Mouse (Mus musculus): ENCODE results near the gene Atp6v1e1. TPM values are rescaled to one million over a fixed set of nuclear protein-coding genes. Genes with fewer than 3 reads are reported as not detected.

The Atp6v1e1 gene
- total RNA-seq (2023): 100 to 1,000 TPM; 205 to 226 TPM

GRCm38 (mm10) chr6:120822307-120822928 lies at the start of gene Atp6v1e1:
Gene Atp6v1e1 (minus strand): TSS chr6:120822793.

GRCm38 (mm10) chr6:120835474-120836374 lies 13.1 kb upstream of the Atp6v1e1 start, which contains the start of gene Bcl2l13:
Gene Bcl2l13 (plus strand): TSS chr6:120836212.

DNA sequence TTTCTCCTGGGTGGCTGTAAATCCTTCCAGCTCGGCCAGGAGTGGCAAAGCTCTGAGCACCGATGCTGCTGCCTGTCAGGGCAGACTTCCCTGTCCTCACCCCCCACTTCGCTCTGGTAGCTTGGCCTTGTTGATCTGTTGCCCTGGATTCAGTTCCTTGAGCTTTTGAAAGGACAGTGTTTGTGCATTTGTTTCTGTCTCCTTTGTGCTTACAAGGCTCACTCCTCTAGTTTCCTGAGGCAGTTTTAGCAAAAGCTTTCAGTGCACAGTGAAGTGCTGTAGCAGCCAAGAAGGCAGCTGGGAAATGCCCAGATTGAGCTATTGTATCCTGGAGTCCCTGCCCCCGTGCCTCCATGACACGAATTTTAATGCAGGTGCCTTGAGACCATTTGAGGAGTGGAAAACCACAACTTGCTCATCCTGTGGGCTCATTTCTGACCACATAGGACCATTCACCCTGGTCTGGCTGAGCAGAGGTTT lies 49.4 kb downstream of the Atp6v1e1 start, which contains the start of gene Slc25a18:
Slc25a18 (plus strand) TSS at position 430 of the 480 bp plus-strand sequence.

Other genes starting within 250 kb of the Atp6v1e1 start
- 10 to 100 TPM in 1 of 2 experiments, 1 to 10 TPM in 1; 4.2 to 10.2 TPM for gene Cecr2, start 156.4 kb downstream of the Atp6v1e1 start, total RNA-seq (2023)
- under 1 TPM in 1 of 2 experiments, not detected in 1; 0.26 TPM for gene Slc25a18, start 49.2 kb downstream of the Atp6v1e1 start, total RNA-seq (2023)
- gene Bcl2l13, start 13.4 kb upstream of the Atp6v1e1 start, total RNA-seq (2023): 10 to 100 TPM; 38.3 to 40.8 TPM
- gene Bid, start 94.1 kb upstream of the Atp6v1e1 start, total RNA-seq (2023): 10 to 100 TPM; 69.7 to 71.1 TPM